Mouse (Mus musculus): ENCODE measurements around the gene 4930452B06Rik.

- no peak for TF ChIP-seq CTCF (IDR thresholded peaks at IDR 0.05; ENCODE audit: insufficient read depth, low read length)
- TF ChIP-seq POLR2A (IDR thresholded peaks at IDR 0.05; ENCODE audit: borderline replicate concordance, extremely low read depth, low read depth, low read length), result no peak
These were observed 54.0 kb downstream of the 4930452B06Rik start for GRCm38 (mm10) chr14:8612080-8612479.
